Mouse (Mus musculus) left cerebral cortex, postnatal 10 days (tissue): ENCODE measurements at regions not wholly inside any gene's neighbourhood (a gene's known extent, or its start where the extent isn't known, plus 50 kb on each side); places are given as distances from the start of the nearest gene placed in this dataset.

Experiments used
- DNase-seq, 2 experiments: peaks; one replicate each; pipeline ENCODE4 v3.0.0; 2021 to 2022; ENCODE audit warnings: low spot score in 2 of 2, mixed read lengths in 1 of 2; ENCODE audit errors: extremely low spot score in 1 of 2
- intact Hi-C: fragments of 180-260 bp; cut with DNase I; formaldehyde crosslinking; loops from one replicate; pipeline ENCODE4 v1.15.1; 2025

DNA sequence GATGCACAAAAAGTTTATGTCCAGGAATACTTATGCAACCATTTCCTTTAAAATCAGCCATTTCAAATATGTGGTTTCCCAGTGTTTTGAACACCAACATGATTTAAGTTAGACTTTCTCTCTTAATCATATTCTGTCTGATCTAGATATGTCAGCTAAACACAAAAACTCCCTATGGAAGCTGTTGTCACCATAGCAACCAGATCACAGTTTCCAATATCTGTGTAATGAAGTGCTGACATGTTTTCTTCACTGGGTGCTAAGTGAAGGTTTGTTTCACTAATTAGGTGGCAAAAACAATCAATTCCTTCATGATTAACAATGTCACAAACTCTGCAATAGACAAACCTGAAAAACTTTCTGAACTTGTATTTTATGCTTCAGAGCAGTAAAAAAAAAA lies 615.9 kb upstream of the Ccng1 start:
- intact Hi-C loops, result no loop called here
- DNase-seq, result peak in 1 of 2 experiments; percentile 2

DNA sequence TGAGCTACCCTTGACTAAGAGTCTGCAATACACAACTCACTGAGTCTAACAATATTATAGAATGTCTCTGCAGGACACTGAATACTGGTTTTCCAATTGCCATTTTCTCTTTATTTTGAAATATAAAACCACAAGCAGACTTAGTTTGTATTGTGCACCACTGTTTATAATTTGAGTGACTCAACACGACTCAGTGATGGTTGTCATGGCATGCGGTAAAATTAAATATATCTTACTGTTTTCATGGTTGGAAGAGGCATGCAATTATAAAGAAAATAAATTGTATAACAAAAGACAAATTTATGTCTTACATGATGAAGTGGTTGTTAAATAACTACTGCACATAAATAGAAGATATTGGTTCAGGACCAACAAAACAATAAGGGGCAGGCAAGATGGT lies 586.0 kb upstream of the Ccng1 start:
- intact Hi-C loops, result no loop called here
- DNase-seq, result no peak

DNA sequence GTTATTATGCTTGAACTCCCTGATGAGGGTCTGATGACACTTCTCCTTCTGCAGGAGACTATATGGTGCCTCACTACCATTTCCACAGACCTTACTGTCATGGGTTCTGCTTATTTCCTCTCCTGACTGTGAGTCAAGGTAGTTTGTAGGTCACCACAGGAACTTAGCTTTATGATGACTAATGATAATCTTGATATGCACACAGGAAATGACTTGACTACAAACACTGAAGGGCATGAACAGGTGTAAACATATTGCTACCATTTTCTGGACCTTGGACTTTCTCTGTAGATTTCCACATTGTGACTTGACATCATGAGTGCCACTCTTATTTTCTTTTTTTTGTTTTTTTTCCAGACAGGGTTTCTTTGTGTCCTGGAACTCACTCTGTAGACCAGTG lies 585.3 kb upstream of the Ccng1 start:
- intact Hi-C loops, result no loop called here
- no peak for DNase-seq

DNA sequence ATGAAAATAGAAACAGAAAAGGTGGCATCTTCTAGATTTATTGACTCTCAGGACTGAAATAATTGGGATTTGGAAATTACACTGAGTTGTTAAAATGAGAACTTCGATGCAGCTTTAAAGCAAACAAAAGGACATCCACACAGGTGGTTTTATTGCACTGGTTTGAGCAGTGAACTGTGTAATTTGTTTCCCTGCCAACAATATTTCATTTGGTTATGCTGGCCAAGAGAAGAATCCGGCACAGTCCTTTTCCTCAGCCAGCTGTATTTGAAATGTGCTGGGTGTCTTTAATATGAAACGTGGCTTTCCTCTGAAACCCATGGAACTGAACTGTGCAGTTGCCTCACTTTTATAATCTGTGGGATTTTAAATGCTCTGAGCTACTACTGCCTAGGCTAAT lies 582.0 kb upstream of the Ccng1 start:
- intact Hi-C loops, result loop anchor here (10.0 kb wide), 1 partner anchor 838 kb away; no protein-coding TSS in a partner anchor
- DNase-seq, result no peak

DNA sequence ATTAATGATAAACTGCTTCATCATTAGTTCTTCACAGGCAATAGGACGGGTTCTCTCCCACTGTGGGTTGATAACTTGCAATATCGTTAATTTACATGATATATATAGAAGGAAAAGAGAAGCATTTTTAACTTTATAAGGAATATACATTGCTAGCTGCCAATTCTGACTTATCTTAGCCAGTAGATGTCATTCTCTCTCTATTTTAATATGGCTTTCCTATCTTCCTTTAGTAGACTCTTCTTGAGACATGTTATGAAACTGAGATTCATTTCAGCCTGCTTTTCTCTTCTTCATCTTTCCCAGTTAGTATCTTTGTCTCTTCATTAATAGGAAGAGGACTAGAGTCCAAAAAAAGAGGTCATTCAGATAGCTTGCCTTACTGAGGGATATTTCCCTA lies 578.6 kb upstream of the Ccng1 start:
- no peak for DNase-seq
- intact Hi-C loops, result loop anchor here (10.0 kb wide), 1 partner anchor 841 kb away; no protein-coding TSS in a partner anchor
